Mouse (Mus musculus) heart, adult 2 months (tissue): ENCODE results near the gene Tmem82.

ENCODE experiments used
- CTCF ChIP-seq: fragments of 200-600 bp; IDR thresholded peaks from 2 replicates; pipeline ENCODE4 v1.8.1; 2022; ENCODE audit warnings: antibody characterized with exemption, mild to moderate bottlenecking, moderate library complexity
- EP300 ChIP-seq: fragments of 200-500 bp; IDR thresholded peaks from 2 replicates; pipeline ENCODE4 v1.6.1; 2011; ENCODE audit warnings: low read depth, low read length, control low read depth; ENCODE audit not compliant: insufficient read depth

GRCm38 (mm10) chr4:141647187-141647586 is 28.8 kb upstream of the Tmem82 start:
- TF ChIP-seq EP300 (no peak), CTCF (no peak)
